Mouse (Mus musculus) E14TG2a.4 (cell line): ENCODE results near the gene Skint6.
"Not testable (repeated sequence)": the region's sequence is repeated elsewhere in the genome, so short reads cannot be mapped to it uniquely, and the experiment has no call there.

Experiments used
- H3K27me3 ChIP-seq: 2 replicates; pipeline ENCODE4 v1.6.1; 2014; ENCODE audit warnings: low read length, control low read depth; ENCODE audit not compliant: insufficient read depth
- H3K36me3 ChIP-seq: 2 replicates; pipeline ENCODE4 v1.6.1; 2014; ENCODE audit warnings: low read length, control low read depth; ENCODE audit not compliant: insufficient read depth
- H3K4me1 ChIP-seq: replicated peaks from 2 replicates; pipeline ENCODE4 v1.6.1; 2014; ENCODE audit warnings: low read depth, low read length, control low read depth
- H3K4me3 ChIP-seq: replicated peaks from 2 replicates; pipeline ENCODE4 v1.5.1; 2014; ENCODE audit warnings: mild to moderate bottlenecking, low read length
- H3K9me3 ChIP-seq: 2 replicates; pipeline ENCODE4 v1.6.1; 2014; ENCODE audit warnings: low read length, control low read depth
- CTCF ChIP-seq: conservative IDR thresholded peaks from 2 replicates; pipeline ENCODE4 v1.5.1; 2014; ENCODE audit warnings: low read length
- NANOG ChIP-seq: IDR thresholded peaks from 2 replicates; pipeline ENCODE4 v1.6.1; 2014; ENCODE audit warnings: borderline replicate concordance, low read length, mixed read lengths
- POU5F1 ChIP-seq: IDR thresholded peaks from 2 replicates; pipeline ENCODE4 v1.6.1; 2014; ENCODE audit warnings: low read length, borderline replicate concordance

Skint6 gene

GRCm38 (mm10) chr4:113286873-113287272 is at the start of gene Skint6:
Skint6 (minus strand) TSS chr4:113286973.
- no peaks in the 10 kb centered on the region for H3K4me1 ChIP-seq
- no peaks in the 10 kb centered on the region for H3K36me3 ChIP-seq
- no peaks in the 10 kb centered on the region for H3K27me3 ChIP-seq
- no peaks in the 10 kb centered on the region for H3K9me3 ChIP-seq
- no peak within 1 kb of the TSS for H3K4me3 ChIP-seq
- no peak for TF ChIP-seq POU5F1
- TF ChIP-seq NANOG: no peak
- no peak for TF ChIP-seq CTCF

- H3K36me3 ChIP-seq: no peaks in the 10 kb centered on the region
- no peaks in the 10 kb centered on the region for H3K27me3 ChIP-seq
- TF ChIP-seq POU5F1: no peak
- no peak for TF ChIP-seq CTCF
- TF ChIP-seq NANOG: no peak
- no peaks in the 10 kb centered on the region for H3K9me3 ChIP-seq
- H3K4me1 ChIP-seq: no peaks in the 10 kb centered on the region
- H3K4me3 ChIP-seq: no peak overlapping the region
These were observed 34.1 kb upstream of the Skint6 start for GRCm38 (mm10) chr4:113320911-113321310.

GRCm38 (mm10) chr4:113301773-113302473 is 15.2 kb upstream of the Skint6 start:
- H3K36me3 ChIP-seq: no peaks in the 10 kb centered on the region
- TF ChIP-seq NANOG (no peak), CTCF (no peak), POU5F1 (no peak)
- no peaks in the 10 kb centered on the region for H3K4me1 ChIP-seq
- H3K27me3 ChIP-seq: no peaks in the 10 kb centered on the region
- H3K4me3 ChIP-seq: no peak overlapping the region
- no peaks in the 10 kb centered on the region for H3K9me3 ChIP-seq

GRCm38 (mm10) chr4:113263363-113264060 is 23.3 kb downstream of the Skint6 start:
- Histone ChIP-seq H3K9me3 (no peaks in the 10 kb centered on the region), H3K4me3 (no peak overlapping the region), H3K27me3 (no peaks in the 10 kb centered on the region), H3K4me1 (no peaks in the 10 kb centered on the region), H3K36me3 (no peaks in the 10 kb centered on the region)
- TF ChIP-seq POU5F1: no peak
- no peak for TF ChIP-seq NANOG
- TF ChIP-seq CTCF: no peak

GRCm38 (mm10) chr4:113245808-113246207 is 41.0 kb downstream of the Skint6 start:
- Histone ChIP-seq H3K27me3 (no peaks in the 10 kb centered on the region), H3K9me3 (no peaks in the 10 kb centered on the region), H3K4me1 (no peaks in the 10 kb centered on the region), H3K4me3 (no peak overlapping the region), H3K36me3 (no peaks in the 10 kb centered on the region)
- no peak for TF ChIP-seq CTCF
- no peak for TF ChIP-seq NANOG
- TF ChIP-seq POU5F1: no peak

- no peaks in the 10 kb centered on the region for H3K36me3 ChIP-seq
- no peaks in the 10 kb centered on the region for H3K4me1 ChIP-seq
- no peaks in the 10 kb centered on the region for H3K27me3 ChIP-seq
- H3K9me3 ChIP-seq: no peaks in the 10 kb centered on the region
- H3K4me3 ChIP-seq: no peak overlapping the region
- no peak for TF ChIP-seq POU5F1
- TF ChIP-seq NANOG: no peak
- TF ChIP-seq CTCF: no peak
These were observed 219.2 kb downstream of the Skint6 start for GRCm38 (mm10) chr4:113067621-113068020.

- H3K4me1 ChIP-seq, H3K4me3 ChIP-seq, H3K27me3 ChIP-seq, H3K36me3 ChIP-seq, H3K9me3 ChIP-seq: not testable (repeated sequence)
These were observed 307.6 kb downstream of the Skint6 start for GRCm38 (mm10) chr4:112979160-112979559.

- H3K36me3 ChIP-seq: no peaks in the 10 kb centered on the region
- H3K4me3 ChIP-seq: no peak overlapping the region
- H3K9me3 ChIP-seq: no peaks in the 10 kb centered on the region
- TF ChIP-seq NANOG: no peak
- no peak for TF ChIP-seq CTCF
- TF ChIP-seq POU5F1: no peak
- no peaks in the 10 kb centered on the region for H3K4me1 ChIP-seq
- H3K27me3 ChIP-seq: no peaks in the 10 kb centered on the region
These were observed 496.1 kb downstream of the Skint6 start for GRCm38 (mm10) chr4:112790646-112791045.
